Mouse (Mus musculus) CH12.LX (cell line): Measurements from ENCODE around the gene Serpinf1.

Source experiments
- CTCF ChIP-seq, 2 experiments: IDR thresholded peaks in 1 of 2; conservative IDR thresholded peaks in 1 of 2; 2 replicates each; pipeline ENCODE4 v1.5.1; 2011 to 2012; ENCODE audit warnings: low read depth in 2 of 2, low read length in 2 of 2, improper control_type of control experiment in 1 of 2, inconsistent platforms in 1 of 2, mild to moderate bottlenecking in 1 of 2, moderate library complexity in 1 of 2
- ETS1 ChIP-seq: conservative IDR thresholded peaks from 2 replicates; pipeline ENCODE4 v1.6.1; 2012; ENCODE audit warnings: low read depth, mild to moderate bottlenecking, inconsistent platforms, low read length, improper control_type of control experiment, moderate library complexity
- MAFK ChIP-seq: IDR thresholded peaks from 2 replicates; pipeline ENCODE4 v1.6.1; 2011; ENCODE audit warnings: low read length, improper control_type of control experiment; ENCODE audit not compliant: insufficient replicate concordance
- MAX ChIP-seq: IDR thresholded peaks from 2 replicates; pipeline ENCODE4 v1.6.1; 2011; ENCODE audit warnings: low read length, improper control_type of control experiment
- MYC ChIP-seq: IDR thresholded peaks from 2 replicates; pipeline ENCODE4 v1.6.1; 2011; ENCODE audit warnings: low read depth, mild to moderate bottlenecking, improper control_type of control experiment, low read length
- NELFE ChIP-seq: IDR thresholded peaks from 2 replicates; pipeline ENCODE4 v1.6.1; 2011; ENCODE audit warnings: low read depth, low read length, improper control_type of control experiment
- POLR2A ChIP-seq: IDR thresholded peaks from 2 replicates; pipeline ENCODE4 v1.6.1; 2011; ENCODE audit warnings: low read depth, mild to moderate bottlenecking, improper control_type of control experiment, low read length
- RAD21 ChIP-seq: IDR thresholded peaks from 2 replicates; pipeline ENCODE4 v1.6.1; 2011; ENCODE audit warnings: low read depth, mild to moderate bottlenecking, low read length, improper control_type of control experiment, moderate library complexity
- TCF12 ChIP-seq: IDR thresholded peaks from 2 replicates; pipeline ENCODE4 v1.6.1; 2014; ENCODE audit warnings: low read depth, mild to moderate bottlenecking, inconsistent platforms, low read length, improper control_type of control experiment
- ZC3H11A ChIP-seq: IDR thresholded peaks from 2 replicates; pipeline ENCODE4 v1.6.1; 2012; ENCODE audit warnings: low read depth, mild to moderate bottlenecking, inconsistent platforms, low read length, improper control_type of control experiment

GRCm38 (mm10) chr11:75420037-75420436 is 2.5 kb downstream of the Serpinf1 start:
- TF ChIP-seq CTCF (conservative IDR thresholded peaks at IDR 0.05 in 1 of 2, IDR thresholded peaks at IDR 0.05 in 1 of 2; ENCODE audit: low read depth in 2 of 2, low read length in 2 of 2) (no peak), POLR2A (no peak), NELFE (no peak), ZC3H11A (no peak), MAFK (no peak), MYC (no peak), ETS1 (no peak), RAD21 (no peak), MAX (no peak), TCF12 (no peak)
